Mouse (Mus musculus) midbrain, embryonic 15.5 days (tissue): ENCODE results near the gene Apold1. TPM values are rescaled to one million over a fixed set of nuclear protein-coding genes. Genes with fewer than 3 reads are reported as not detected.

Experiments
- ATAC-seq: fragments of 200-750 bp; cut with Nextera tagmentation; replicated peaks from 2 replicates; pipeline ENCODE4 v1.8.0; 2017; ENCODE audit warnings: moderate TSS enrichment
- H3K27ac ChIP-seq: fragments of 300-500 bp; sonication (generic); 2 replicates; pipeline ENCODE4 v1.5.1; 2015; ENCODE audit warnings: mild to moderate bottlenecking, inconsistent platforms
- H3K27me3 ChIP-seq: fragments of 300-500 bp; sonication (generic); replicated peaks from 2 replicates; pipeline ENCODE4 v1.6.1; 2015; ENCODE audit warnings: inconsistent platforms
- H3K36me3 ChIP-seq: fragments of 300-500 bp; sonication (generic); replicated peaks from 2 replicates; pipeline ENCODE4 v1.6.1; 2015; ENCODE audit warnings: inconsistent platforms
- H3K4me1 ChIP-seq: fragments of 300-500 bp; sonication (generic); 2 replicates; pipeline ENCODE4 v1.6.1; 2015; ENCODE audit warnings: inconsistent platforms
- H3K4me2 ChIP-seq: fragments of 300-500 bp; sonication (generic); 2 replicates; pipeline ENCODE4 v1.6.1; 2015; ENCODE audit warnings: inconsistent platforms, mild to moderate bottlenecking, moderate library complexity
- H3K4me3 ChIP-seq: fragments of 300-500 bp; sonication (generic); 2 replicates; pipeline ENCODE4 v1.5.1; 2015; ENCODE audit warnings: mild to moderate bottlenecking, inconsistent platforms
- H3K9ac ChIP-seq: fragments of 300-500 bp; sonication (generic); 2 replicates; pipeline ENCODE4 v1.6.1; 2015; ENCODE audit warnings: mild to moderate bottlenecking, inconsistent platforms
- H3K9me3 ChIP-seq: fragments of 300-500 bp; sonication (generic); 2 replicates; pipeline ENCODE4 v1.6.1; 2016; ENCODE audit warnings: inconsistent platforms
- WGBS: fragments of 180-500 bp; shearing (Covaris S2); methylation state at CpG from one replicate; pipeline ENCODE4 v1.1.7; 2015; ENCODE audit warnings: mixed read lengths; 5-methylcytosine and 5-hydroxymethylcytosine counted together
- polyA plus RNA-seq: library from polyadenylated mRNA; unstranded; fragments of >200 nt; fragmentation: Nextera tagmentation; extraction: Ambion mirVana; gene quantifications from 2 replicates; pipeline ENCODE4 v1.2.1, GENCODE M21; 2015

Gene Apold1
- polyA plus RNA-seq, 1 experiment from 2014 or later, result 4.4 TPM

GRCm38 (mm10) chr6:134951364-134951763 lies 30.2 kb upstream of the Apold1 start:
- Histone ChIP-seq H3K27ac (no peak overlapping the region), H3K4me2 (no peak overlapping the region), H3K36me3 (no peaks in the 10 kb centered on the region), H3K4me3 (no peak overlapping the region), H3K9me3 (no peaks in the 10 kb centered on the region), H3K9ac (no peak overlapping the region), H3K4me1 (no peaks in the 10 kb centered on the region), H3K27me3 (no peaks in the 10 kb centered on the region)
- 87% methylated on average over 5 of the region's 5 CpGs for WGBS
- ATAC-seq, result no peak

- Histone ChIP-seq H3K9me3 (no peaks in the 10 kb centered on the region), H3K36me3 (no peaks in the 10 kb centered on the region), H3K4me2 (no peak overlapping the region), H3K4me3 (no peak overlapping the region), H3K4me1 (no peaks in the 10 kb centered on the region), H3K9ac (no peak overlapping the region), H3K27ac (no peak overlapping the region), H3K27me3 (no peaks in the 10 kb centered on the region)
- no peak for ATAC-seq
- WGBS, result 70% methylated on average over 11 of the region's 11 CpGs
Measured at GRCm38 (mm10) chr6:134953976-134954375, 27.5 kb upstream of the Apold1 start.

- Histone ChIP-seq H3K4me2 (no peak overlapping the region), H3K4me1 (no peaks in the 10 kb centered on the region)
- no peak for ATAC-seq
Measured at GRCm38 (mm10) chr6:134956388-134956787, 25.1 kb upstream of the Apold1 start.

GRCm38 (mm10) chr6:134961286-134961685 lies 20.2 kb upstream of the Apold1 start:
- no peak overlapping the region for H3K4me2 ChIP-seq
- H3K27ac ChIP-seq, result no peak overlapping the region
- WGBS, result 47% methylated on average over 5 of the region's 5 CpGs
- H3K9me3 ChIP-seq, result no peaks in the 10 kb centered on the region
- H3K36me3 ChIP-seq, result no peaks in the 10 kb centered on the region
- no peak overlapping the region for H3K9ac ChIP-seq
- no peak for ATAC-seq
- H3K4me3 ChIP-seq, result no peak overlapping the region
- no peaks in the 10 kb centered on the region for H3K4me1 ChIP-seq
- no peaks in the 10 kb centered on the region for H3K27me3 ChIP-seq

More at GRCm38 (mm10) chr6:134956388-134956787, 25.1 kb upstream of the Apold1 start:
- Histone ChIP-seq H3K27ac (no peak overlapping the region), H3K9ac (no peak overlapping the region), H3K4me3 (no peak overlapping the region), H3K9me3 (no peaks in the 10 kb centered on the region), H3K27me3 (no peaks in the 10 kb centered on the region), H3K36me3 (no peaks in the 10 kb centered on the region)
- 77% methylated on average over 4 of the region's 4 CpGs for WGBS

GRCm38 (mm10) chr6:134961858-134962517 lies 19.5 kb upstream of the Apold1 start:
- no peak overlapping the region for H3K27ac ChIP-seq

GRCm38 (mm10) chr6:134962518-134962893 lies 19.0 kb upstream of the Apold1 start:
- Histone ChIP-seq H3K27me3 (no peaks in the 10 kb centered on the region), H3K27ac (no peak overlapping the region), H3K4me1 (no peaks in the 10 kb centered on the region), H3K4me3 (no peak overlapping the region), H3K36me3 (no peaks in the 10 kb centered on the region), H3K9ac (no peak overlapping the region), H3K9me3 (no peaks in the 10 kb centered on the region), H3K4me2 (no peak overlapping the region)
- WGBS, result 39% methylated on average over 5 of the region's 5 CpGs
- ATAC-seq, result no peak

More at GRCm38 (mm10) chr6:134961858-134962517, 19.5 kb upstream of the Apold1 start:
- no peak overlapping the region for H3K9ac ChIP-seq
- no peaks in the 10 kb centered on the region for H3K4me1 ChIP-seq
- ATAC-seq, result no peak
- no peak overlapping the region for H3K4me2 ChIP-seq
- no peak overlapping the region for H3K4me3 ChIP-seq
- no peaks in the 10 kb centered on the region for H3K27me3 ChIP-seq
- no peaks in the 10 kb centered on the region for H3K9me3 ChIP-seq
- WGBS, result 51% methylated on average over 9 of the region's 9 CpGs
- no peaks in the 10 kb centered on the region for H3K36me3 ChIP-seq

- no peak for ATAC-seq
- Histone ChIP-seq H3K9ac (no peak overlapping the region), H3K27me3 (no peaks in the 10 kb centered on the region), H3K4me1 (no peaks in the 10 kb centered on the region), H3K9me3 (no peaks in the 10 kb centered on the region), H3K27ac (no peak overlapping the region), H3K36me3 (no peaks in the 10 kb centered on the region), H3K4me3 (no peak overlapping the region), H3K4me2 (no peak overlapping the region)
- 82% methylated on average over 2 of the region's 2 CpGs for WGBS
Measured at GRCm38 (mm10) chr6:134963910-134964309, 17.6 kb upstream of the Apold1 start.

GRCm38 (mm10) chr6:134966681-134967080 lies 14.8 kb upstream of the Apold1 start:
- no peak overlapping the region for H3K27ac ChIP-seq
- H3K4me3 ChIP-seq, result no peak overlapping the region
- H3K9ac ChIP-seq, result no peak overlapping the region
- no peak for ATAC-seq
- H3K36me3 ChIP-seq, result no peaks in the 10 kb centered on the region
- no peaks in the 10 kb centered on the region for H3K4me1 ChIP-seq
- H3K4me2 ChIP-seq, result no peak overlapping the region
- WGBS, result 91% methylated on average over 5 of the region's 5 CpGs
- H3K27me3 ChIP-seq, result no peaks in the 10 kb centered on the region
- no peaks in the 10 kb centered on the region for H3K9me3 ChIP-seq

- Histone ChIP-seq H3K36me3 (no peaks in the 10 kb centered on the region), H3K4me3 (no peak overlapping the region), H3K4me2 (no peak overlapping the region), H3K27me3 (no peaks in the 10 kb centered on the region), H3K4me1 (no peaks in the 10 kb centered on the region), H3K27ac (no peak overlapping the region), H3K9me3 (no peaks in the 10 kb centered on the region), H3K9ac (no peak overlapping the region)
- ATAC-seq, result no peak
- 90% methylated on average over 1 of the region's 1 CpGs for WGBS
Measured at GRCm38 (mm10) chr6:134968326-134968725, 13.2 kb upstream of the Apold1 start.

- H3K9ac ChIP-seq, result no peak overlapping the region
- no peaks in the 10 kb centered on the region for H3K27me3 ChIP-seq
- H3K36me3 ChIP-seq, result no peaks in the 10 kb centered on the region
- no peak overlapping the region for H3K4me3 ChIP-seq
- no peak for ATAC-seq
- no peak overlapping the region for H3K4me2 ChIP-seq
- H3K27ac ChIP-seq, result no peak overlapping the region
- H3K9me3 ChIP-seq, result no peaks in the 10 kb centered on the region
- 94% methylated on average over 2 of the region's 2 CpGs for WGBS
- no peaks in the 10 kb centered on the region for H3K4me1 ChIP-seq
Measured at GRCm38 (mm10) chr6:134969498-134969897, 12.0 kb upstream of the Apold1 start.

GRCm38 (mm10) chr6:134972096-134972495 lies 9.4 kb upstream of the Apold1 start:
- ATAC-seq, result no peak
- Histone ChIP-seq H3K27ac (no peak overlapping the region), H3K36me3 (no peaks in the 10 kb centered on the region), H3K4me2 (no peak overlapping the region), H3K4me3 (no peak overlapping the region), H3K27me3 (no peaks in the 10 kb centered on the region), H3K4me1 (no peaks in the 10 kb centered on the region; the same call in 1 of the 2 replicates), H3K9ac (no peak overlapping the region), H3K9me3 (no peaks in the 10 kb centered on the region)
- WGBS, result 66% methylated on average over 4 of the region's 4 CpGs

GRCm38 (mm10) chr6:134976628-134977027 lies 4.9 kb upstream of the Apold1 start:
- no peak for ATAC-seq
- Histone ChIP-seq H3K9me3 (no peaks in the 10 kb centered on the region), H3K9ac (no peak overlapping the region), H3K27me3 (no peaks in the 10 kb centered on the region), H3K36me3 (no peaks in the 10 kb centered on the region), H3K4me2 (no peak overlapping the region), H3K4me3 (no peak overlapping the region), H3K4me1 (peaks cover 7% of the 10 kb centered on the region; the same call in 1 of the 2 replicates), H3K27ac (no peak overlapping the region)
- 45% methylated on average over 6 of the region's 6 CpGs for WGBS
